Mouse (Mus musculus): ENCODE measurements around the gene Atf6b.

Gene Atf6b

DNA sequence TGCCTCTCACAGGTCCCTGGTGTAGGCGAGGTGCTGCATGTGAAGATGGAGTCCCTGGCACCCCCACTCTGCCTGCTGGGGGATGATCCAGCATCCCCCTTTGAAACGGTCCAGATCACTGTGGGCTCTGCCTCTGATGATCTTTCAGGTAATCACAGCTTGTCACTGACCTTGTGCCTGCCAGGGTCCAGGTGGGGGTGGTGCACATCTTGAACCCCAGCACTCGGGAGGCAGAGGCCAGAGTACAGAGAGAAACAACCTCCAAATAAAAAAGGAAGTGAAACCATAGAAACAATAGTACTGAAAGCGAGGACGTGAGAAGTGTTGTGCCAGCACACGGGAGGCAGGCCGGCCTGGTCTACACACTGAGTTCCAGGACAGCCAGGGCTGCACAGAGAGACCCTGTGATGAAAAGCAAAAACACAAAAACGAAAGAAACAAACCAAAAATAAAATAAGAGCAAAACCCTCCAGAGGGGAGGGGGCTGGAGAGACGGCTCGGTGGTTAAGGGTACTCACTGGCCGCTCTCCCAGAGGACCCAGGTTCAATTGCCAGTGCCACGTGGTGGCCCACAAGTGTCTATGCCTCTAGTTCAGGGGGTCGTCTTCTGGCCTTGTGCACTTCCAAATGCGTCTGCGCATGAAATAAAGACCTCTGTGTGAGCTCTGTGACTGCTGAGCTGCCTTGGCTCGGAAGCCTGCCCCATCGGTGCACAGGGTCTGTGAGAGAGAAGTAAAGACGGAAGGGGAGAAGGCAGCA is 2.3 kb downstream of the Atf6b start:
- DNase-seq: no peak

DNA sequence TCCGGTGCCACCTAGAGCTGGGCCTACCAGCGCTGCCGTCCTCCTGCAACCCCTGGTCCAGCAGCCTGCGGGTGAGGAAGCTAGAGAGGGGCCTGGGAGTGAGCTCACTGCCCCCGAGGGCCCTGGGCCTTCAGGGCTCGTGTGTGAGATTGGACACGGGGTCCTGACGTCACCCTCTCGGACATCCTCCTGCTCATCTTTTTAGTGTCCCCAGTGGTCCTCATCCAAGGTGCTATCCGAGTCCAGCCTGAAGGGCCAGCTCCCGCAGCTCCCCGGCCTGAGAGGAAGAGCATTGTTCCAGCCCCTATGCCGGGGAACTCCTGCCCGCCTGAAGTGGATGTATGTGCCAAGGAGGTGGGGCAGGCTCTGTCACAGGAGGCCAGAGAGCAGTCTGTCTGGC is 3.8 kb downstream of the Atf6b start:
- DNase-seq: no peak

DNA sequence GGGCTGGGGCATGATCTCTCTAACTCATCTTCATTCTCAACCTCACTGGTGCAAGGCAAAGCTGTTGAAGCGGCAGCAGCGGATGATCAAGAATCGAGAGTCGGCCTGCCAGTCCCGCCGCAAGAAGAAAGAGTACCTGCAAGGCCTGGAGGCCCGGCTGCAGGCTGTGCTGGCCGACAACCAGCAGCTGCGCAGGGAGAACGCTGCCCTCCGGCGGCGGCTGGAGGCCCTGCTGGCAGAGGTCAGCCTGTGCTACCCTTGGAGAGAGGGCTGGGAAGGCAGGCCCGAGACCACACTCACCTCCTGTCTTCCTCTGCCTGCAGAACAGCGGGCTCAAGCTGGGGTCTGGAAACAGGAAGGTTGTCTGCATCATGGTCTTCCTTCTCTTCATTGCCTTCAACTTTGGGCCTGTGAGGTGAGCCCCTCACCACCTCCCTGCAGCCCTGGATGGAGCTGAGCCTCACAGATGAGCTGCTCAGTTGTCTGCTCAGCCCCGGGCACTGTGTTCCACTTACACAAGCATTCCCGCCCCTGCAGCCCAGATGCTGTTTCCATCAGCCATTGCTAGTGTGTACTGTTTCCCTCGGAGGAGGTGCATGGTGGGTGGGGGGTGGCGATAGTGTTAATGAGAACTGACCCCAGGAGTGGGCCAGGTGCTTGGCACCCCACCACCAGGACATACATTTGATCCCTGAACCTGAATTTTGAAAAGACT is 4.7 kb downstream of the Atf6b start:
- DNase-seq: peak; percentile 69

DNA sequence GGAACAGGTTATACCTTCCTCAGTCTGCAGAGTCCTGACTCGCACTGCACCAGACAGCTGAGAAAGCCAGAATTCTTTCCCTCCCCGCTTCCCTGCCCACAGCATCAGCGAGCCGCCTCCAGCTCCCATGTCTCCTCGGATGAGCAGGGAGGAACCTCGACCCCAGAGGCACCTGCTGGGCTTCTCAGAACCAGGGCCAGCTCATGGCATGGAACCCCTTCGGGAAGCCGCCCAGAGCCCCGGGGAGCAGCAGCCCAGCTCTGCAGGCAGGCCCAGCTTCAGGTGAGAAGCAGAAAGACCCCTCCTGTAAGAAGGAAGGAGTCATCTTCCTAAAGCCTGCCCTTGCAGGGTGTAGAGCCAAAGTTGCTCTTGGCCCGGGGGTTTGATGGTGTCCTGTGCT is 5.6 kb downstream of the Atf6b start:
- no peak for DNase-seq

DNA sequence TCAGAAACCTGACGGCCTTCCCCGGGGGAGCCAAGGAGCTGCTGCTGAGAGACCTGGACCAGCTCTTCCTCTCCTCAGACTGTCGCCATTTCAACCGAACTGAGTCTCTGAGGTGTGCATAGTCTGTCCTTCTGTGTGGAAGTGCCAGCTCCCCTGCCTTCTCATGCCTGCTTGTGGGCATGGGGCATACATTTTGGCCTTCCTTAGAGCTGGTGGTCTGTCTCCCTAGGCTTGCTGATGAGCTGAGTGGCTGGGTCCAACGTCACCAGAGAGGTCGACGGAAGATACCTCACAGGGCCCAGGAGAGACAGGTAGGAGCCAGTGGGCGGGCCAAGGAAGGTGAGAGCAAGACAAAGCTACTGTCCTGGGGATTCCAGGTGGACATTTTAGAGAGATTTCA is 6.0 kb downstream of the Atf6b start:
- DNase-seq: no peak

GRCm38 (mm10) chr17:34653746-34654285 is 6.9 kb downstream of the Atf6b start:
- DNase-seq: peak; percentile 52

DNA sequence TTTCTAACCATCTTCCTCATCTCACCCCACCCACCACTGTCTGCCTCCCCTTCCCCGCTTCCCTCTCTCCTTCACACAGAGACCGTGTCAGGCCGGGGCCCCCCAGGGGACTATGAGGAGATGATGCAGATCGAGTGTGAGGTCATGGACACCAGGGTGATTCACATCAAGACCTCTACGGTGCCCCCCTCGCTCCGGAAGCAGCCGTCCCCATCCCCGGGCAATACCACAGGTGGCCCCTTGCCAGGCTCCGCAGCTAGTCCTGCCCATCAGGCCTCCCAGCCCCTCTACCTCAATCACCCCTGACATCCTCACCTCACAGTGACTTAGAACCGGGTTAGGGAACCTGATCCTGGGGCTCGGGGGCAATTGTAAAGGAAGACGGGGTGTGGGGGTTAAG is 7.4 kb downstream of the Atf6b start:
- no peak for DNase-seq

DNA sequence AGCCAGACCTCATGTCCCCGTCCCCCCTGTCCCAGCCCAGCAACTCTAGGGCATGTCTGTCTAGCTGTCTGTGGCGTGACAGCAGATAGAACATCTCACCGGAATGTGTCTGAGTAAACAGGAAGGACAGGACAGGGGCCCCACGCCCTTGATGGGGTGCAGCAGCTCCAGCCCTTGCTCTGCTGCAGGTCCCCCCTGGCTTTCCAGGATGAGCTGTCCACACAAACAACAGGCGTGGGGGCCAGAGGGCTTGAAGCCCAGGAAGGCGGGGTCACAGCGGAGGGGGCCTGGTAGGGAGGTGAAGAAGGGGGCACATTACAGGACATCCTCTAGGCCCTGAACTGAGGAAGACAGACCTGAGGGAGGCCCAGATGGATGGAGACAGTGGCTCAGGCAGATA is 8.2 kb downstream of the Atf6b start:
- DNase-seq: peak; percentile 77

DNA sequence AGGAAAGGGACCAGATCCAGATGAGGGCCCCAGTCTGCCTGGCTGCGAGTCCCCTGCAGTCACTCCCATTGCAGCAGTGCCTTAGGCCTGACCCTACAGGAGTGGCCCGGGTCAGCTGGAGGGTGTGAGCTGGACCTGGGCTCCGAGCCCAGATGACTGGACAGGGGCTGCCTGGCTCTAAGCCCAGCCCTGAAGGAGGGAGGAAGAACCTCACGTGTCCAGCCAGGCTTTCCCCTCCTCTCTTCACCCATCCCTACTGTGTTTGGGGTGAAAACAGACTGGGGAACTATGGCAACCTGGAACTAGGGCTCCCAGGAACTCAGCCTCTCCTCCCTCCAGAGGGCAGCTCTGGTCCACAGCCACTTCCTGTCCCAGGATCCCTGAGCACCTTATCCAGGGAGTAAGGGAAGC is 8.6 kb downstream of the Atf6b start:
- DNase-seq: peak; percentile 92

- no peak for DNase-seq
Measured at GRCm38 (mm10) chr17:34656666-34657065, 9.7 kb downstream of the Atf6b start.

DNA sequence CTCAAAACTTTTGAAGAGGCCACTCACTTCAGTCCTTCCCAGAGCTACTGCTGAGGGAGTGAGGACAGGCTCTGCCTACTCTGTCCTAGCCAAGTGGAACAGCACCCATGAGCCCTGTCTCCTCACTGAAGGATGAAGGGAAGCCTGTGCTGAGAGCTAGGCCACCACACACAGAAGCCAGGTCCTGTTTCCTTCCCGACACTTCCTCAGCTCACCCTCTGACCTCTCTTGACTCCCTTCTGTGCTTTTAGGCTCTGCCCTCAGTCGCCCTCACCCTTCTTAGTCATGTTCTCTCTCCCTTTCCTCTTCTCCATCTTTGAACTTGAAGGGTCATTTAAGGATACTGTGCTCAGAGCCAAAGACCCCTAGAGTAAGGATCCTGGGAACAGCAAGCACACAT is 10.3 kb downstream of the Atf6b start:
- no peak for DNase-seq

DNA sequence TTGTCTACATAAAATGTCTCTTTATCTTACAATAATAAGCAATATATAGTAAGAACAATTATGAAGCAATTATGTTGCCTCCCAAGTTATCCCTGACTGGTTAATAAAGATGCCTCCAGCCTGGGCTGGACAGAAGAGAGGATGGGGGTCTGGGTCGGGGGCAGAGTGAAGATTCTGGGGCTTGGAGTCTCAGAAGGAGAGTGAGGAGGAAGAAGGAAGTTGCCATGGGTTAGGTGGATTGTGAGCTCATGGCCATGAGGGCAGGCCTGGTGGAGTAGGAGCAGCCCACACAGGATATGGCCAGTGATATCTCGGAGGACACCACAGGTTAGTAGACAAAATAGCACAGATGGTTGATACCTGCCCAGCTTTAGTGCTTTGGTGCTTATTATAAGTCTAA is 11.2 kb downstream of the Atf6b start:
- DNase-seq: no peak

DNA sequence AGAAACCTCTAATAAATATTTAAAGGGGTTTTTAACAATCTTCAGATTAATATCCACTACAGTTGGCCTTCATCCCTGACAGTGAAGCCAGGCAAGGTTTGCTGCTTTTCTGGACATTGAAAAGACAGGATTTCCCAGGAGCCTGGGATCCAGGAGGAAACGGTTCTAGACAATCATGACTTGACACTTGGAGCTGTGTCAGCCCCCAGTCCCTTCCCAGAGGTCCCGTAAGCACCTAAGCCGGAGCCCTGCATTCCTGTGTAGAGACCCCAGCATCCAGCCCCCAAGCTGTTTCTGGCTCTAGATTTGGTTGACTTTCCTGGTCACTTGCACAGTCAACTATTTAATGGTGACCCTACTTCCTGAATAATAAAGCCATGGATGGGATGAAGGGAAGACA is 11.6 kb downstream of the Atf6b start:
- DNase-seq: no peak

DNA sequence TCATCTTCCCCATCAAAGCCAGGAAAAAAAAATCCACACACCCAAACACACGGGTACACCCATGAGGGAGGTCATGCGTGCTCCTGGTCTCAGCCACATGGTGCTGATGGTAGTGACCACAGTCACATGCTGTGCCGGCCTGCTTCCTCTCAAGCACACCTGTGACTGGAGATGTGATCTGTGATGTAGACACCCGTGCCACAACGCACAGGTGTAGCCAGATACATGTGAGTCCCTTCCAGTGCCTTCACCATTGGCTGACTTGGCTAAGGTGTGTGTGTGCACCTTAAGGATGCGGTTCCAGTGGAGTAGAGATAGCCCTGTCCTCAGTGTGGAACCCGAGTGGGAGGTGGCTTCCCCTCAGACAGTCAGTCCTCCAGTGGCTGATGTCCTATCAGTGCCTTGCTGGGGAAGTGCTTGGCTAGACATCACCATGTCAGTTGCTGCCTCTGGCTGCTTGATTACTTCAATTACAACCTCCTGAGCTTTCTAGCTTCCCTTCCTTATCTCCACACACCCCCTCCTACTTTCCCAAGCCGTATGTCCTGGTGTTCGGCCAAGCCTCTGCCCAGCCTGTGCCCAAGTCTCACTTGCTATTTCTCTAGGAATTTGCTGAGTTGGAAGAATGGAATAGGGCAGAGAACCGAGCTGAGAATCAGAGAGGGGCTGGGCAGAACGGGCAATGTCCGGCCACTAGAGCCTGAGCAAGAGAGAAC is 12.4 kb downstream of the Atf6b start:
- DNase-seq: peak; percentile 47

DNA sequence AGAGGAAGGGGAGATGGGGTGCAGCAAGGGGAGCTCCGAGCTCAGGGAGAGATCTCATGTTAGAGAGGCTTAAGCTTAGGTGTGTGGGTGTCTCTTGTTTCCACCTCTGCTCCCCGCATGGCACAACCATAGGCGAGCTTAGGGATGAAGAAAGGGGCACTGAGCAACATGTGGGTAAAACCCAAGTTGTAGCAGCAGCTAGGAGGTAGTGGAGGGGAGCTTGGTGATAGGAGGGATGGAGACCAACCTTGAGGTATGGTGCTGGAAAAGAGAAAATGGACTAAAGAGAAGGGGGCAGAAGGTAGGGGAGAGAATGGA is 12.9 kb downstream of the Atf6b start:
- no peak for DNase-seq

DNA sequence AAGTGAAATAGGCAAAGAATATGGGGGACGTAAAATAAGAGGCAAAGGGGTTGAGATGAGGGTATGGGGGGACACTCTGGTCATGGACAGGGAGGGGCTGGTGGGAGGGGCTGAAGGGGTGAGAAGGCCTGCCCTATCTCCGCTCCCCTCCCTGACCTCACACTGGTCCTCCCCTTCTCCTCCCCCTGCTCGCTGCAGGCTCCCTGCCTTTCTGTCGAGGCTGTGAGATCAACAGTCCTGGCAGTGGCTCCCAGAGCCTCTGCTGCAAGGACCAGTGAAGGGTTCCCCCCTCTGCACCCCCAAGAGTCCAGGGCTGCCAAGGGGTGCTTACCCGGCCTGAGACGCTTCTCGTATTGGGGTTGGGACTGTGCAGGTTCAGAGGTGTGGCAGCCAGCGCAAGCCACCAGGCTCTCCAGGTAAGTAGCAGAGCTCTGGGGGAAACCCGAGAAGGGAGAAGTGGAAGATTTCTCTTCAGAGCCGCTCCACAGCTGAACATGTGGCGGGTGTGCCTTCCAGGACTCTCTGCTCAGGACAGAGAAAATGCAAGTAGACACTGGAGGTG is 13.4 kb downstream of the Atf6b start:
- no peak for DNase-seq

DNA sequence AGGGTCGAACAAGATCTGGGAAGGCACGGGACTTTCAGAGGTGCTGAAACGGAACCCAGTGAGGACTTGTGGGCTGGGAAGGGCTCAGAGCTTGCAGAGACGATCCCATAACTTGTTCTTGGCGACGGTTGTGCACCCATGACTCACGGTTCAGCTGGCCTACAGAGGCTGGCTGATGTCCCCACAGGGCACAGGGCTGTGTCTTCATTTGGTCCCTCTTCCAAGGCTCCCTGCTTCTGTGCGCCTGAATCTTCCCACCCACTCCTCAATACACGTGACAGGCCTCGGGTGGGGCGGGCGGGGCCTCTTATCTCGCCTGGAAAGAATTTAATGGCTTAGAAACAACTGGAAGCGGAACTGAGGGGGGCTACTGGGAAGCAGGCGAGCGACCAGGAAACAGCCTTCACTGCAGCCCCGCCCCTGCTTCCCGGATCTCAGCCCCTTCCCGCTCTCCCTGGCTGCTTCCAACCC is 14.2 kb downstream of the Atf6b start:
- DNase-seq: peak; percentile 82

DNA sequence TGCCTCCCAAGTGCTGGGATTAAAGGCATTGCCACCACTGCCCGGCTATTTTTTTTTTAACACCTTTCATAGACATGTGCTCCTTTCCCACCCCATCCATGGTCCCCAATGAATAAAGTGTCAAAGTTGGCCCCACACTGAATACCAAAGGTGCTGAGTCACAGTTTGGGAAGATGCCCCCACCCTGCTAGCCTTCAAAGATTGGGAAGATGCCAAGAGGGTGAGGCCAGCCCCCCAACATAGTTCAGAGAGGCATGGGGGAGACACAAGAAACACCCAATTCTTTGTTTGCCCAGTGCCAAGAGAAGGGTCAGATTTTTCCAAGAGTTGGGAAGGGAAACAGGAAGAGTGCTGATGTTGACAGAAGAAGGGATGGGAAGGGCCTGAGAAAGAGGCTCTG is 15.5 kb downstream of the Atf6b start:
- no peak for DNase-seq

GRCm38 (mm10) chr17:34662978-34663377 is 16.0 kb downstream of the Atf6b start:
- DNase-seq: no peak

- DNase-seq: no peak
Measured at GRCm38 (mm10) chr17:34663558-34663957, 16.6 kb downstream of the Atf6b start.

DNA sequence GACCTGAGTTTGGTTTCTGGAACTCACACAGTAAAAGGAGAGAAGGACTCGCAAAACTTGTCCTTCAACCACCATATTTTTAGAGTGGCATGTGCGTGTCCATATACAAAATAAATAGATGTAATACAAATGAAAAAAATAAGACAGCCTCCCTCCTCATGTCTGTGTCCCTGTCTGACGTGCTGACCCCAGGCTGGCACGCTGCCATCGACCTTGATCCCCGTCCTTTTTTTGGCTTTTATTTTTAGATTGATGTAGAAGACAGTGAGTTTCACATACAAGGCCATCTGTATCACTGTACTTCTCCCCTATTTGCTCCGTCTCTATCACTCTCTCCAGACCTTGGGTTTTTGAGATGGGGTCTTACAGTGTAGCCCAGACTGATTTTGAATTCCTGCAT is 17.5 kb downstream of the Atf6b start:
- DNase-seq: no peak

GRCm38 (mm10) chr17:34670235-34670634 is 23.3 kb downstream of the Atf6b start, which contains the start of gene Tnxb:
Gene Tnxb, plus strand, starts transcription at chr17:34670535.
- DNase-seq: no peak
